In the genomic region with DNA sequence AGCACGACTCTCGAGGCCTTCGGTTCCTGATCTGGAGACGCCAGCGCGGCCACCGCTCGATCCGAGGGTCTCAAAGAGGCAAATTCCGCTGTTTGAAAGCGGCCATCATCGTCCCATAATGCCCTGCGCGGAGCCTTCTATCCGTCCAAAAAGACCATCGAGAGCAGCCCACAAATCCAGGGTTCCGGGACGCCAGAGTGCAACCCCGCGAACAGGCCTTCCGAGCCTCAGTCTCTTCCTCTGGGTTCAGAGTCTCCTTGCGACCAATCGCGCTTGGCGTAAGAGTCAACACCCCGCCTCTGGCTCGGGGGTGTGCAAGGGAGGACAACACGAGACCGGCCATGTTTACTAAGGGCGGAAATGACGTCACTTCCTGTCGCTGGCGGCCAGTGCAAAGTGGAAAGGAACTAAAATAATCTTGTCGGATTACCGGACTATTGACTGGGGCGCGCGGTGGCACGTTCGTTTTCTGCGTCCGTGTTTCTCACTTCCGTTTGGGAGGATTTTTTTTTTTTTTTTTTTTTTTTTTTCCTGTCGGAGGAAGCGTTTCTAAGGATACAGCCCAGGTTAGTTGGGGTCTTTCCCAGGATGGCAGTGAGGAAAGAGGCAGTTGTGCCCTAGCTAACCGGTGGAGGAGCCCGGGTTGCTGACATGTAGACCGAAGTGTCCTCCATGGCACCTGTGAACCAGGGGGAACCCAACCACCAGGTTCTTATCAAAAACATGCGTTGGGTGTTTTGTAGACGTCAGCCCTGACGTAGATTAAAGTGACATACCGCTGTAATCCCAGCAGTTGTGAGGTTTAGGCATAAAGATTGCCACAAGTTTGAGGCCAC, we compare ENCODE assay signal across 7 mouse cellular contexts. TPM values are rescaled to one million over a fixed set of nuclear protein-coding genes. Genes with fewer than 3 reads are reported as not detected.
DNase-seq lines count a peak whose midpoint lies in the region; ATAC-seq and TF ChIP-seq lines count a peak whose summit lies in the region.

A gene (minus strand): TSS at position 364 of the 836 bp plus-strand sequence.
A gene (plus strand): TSS at position 395 of the 836 bp plus-strand sequence.

- H3K4me2 ChIP-seq in intestine, postnatal 0 days (replicated peaks; ENCODE audit: low read depth): peak within 1 kb of the TSS; percentile 76
- H3K4me2 ChIP-seq in midbrain, embryonic 12.5 days (replicated peaks): peak within 1 kb of the TSS; percentile 81

- peak within 1 kb of the TSS; percentile 95 for H3K9ac ChIP-seq in intestine, postnatal 0 days (ENCODE audit: low read depth, low read length)
- H3K9ac ChIP-seq in midbrain, embryonic 12.5 days (replicated peaks): peak within 1 kb of the TSS; percentile 89

- no peaks in the 10 kb centered on the region for H3K27me3 ChIP-seq in embryonic facial prominence, embryonic 10.5 days (replicated peaks; ENCODE audit: low read depth, poor library complexity, severe bottlenecking)
- no peaks in the 10 kb centered on the region for H3K27me3 ChIP-seq in intestine, postnatal 0 days (replicated peaks; ENCODE audit: control insufficient read depth, insufficient read depth, low read length)
- H3K27me3 ChIP-seq in midbrain, embryonic 12.5 days: no peaks in the 10 kb centered on the region
- no peaks in the 10 kb centered on the region for H3K27me3 ChIP-seq in small intestine, adult 2 months (ENCODE audit: control insufficient read depth, insufficient read depth, low read length)

- TF ChIP-seq CTCF in intestine, postnatal 0 days (IDR thresholded peaks at IDR 0.05; ENCODE audit: low read depth): no peak
- no peak for TF ChIP-seq CTCF in small intestine, adult 2 months (IDR thresholded peaks at IDR 0.05; ENCODE audit: extremely low read depth, insufficient read length, insufficient replicate concordance, low read depth, low read length)

- no peaks in the 10 kb centered on the region for H3K9me3 ChIP-seq in embryonic facial prominence, embryonic 10.5 days
- no peaks in the 10 kb centered on the region for H3K9me3 ChIP-seq in intestine, postnatal 0 days (ENCODE audit: control insufficient read depth)
- no peaks in the 10 kb centered on the region for H3K9me3 ChIP-seq in midbrain, embryonic 12.5 days

- H3K27ac ChIP-seq in embryonic facial prominence, embryonic 10.5 days (replicated peaks): peak within 1 kb of the TSS; percentile 92
- H3K27ac ChIP-seq in intestine, postnatal 0 days (ENCODE audit: low read depth, low read length): peak within 1 kb of the TSS; percentile 95
- peak within 1 kb of the TSS; percentile 90 for H3K27ac ChIP-seq in midbrain, embryonic 12.5 days (replicated peaks)
- H3K27ac ChIP-seq in small intestine, adult 2 months (ENCODE audit: insufficient read depth, low read depth, low read length): peak within 1 kb of the TSS; percentile 89

- DNase-seq in adrenal gland, postnatal 10 days: peak; percentile 99
- DNase-seq in embryonic facial prominence, embryonic 10.5 days (ENCODE audit: low spot score): peak; percentile 96
- DNase-seq in gonadal fat pad, adult 2 months (ENCODE audit: low read depth): peak; percentile 97
- peak; percentile 98 for DNase-seq in left cerebral cortex, postnatal 4 days

- H3K4me1 ChIP-seq in embryonic facial prominence, embryonic 10.5 days: peaks cover 20% of the 10 kb centered on the region
- H3K4me1 ChIP-seq in intestine, postnatal 0 days (replicated peaks; ENCODE audit: control insufficient read depth, insufficient read depth, low read length): peaks cover 6% of the 10 kb centered on the region; the same call in 1 of the 2 replicates
- peaks cover 18% of the 10 kb centered on the region for H3K4me1 ChIP-seq in midbrain, embryonic 12.5 days
- H3K4me1 ChIP-seq in small intestine, adult 2 months (ENCODE audit: control insufficient read depth, insufficient read depth, insufficient read length, low read length): no peaks in the 10 kb centered on the region; the same call in 1 of the 2 replicates

- peak; percentile 100 for ATAC-seq in intestine, postnatal 0 days
- peak; percentile 99 for ATAC-seq in midbrain, embryonic 12.5 days (ENCODE audit: low FRiP score, low read depth)

- peak within 1 kb of the TSS; percentile 88 for H3K4me3 ChIP-seq in embryonic facial prominence, embryonic 10.5 days
- H3K4me3 ChIP-seq in intestine, postnatal 0 days (ENCODE audit: low read depth, low read length): peak within 1 kb of the TSS; percentile 78
- peak within 1 kb of the TSS; percentile 87 for H3K4me3 ChIP-seq in midbrain, embryonic 12.5 days
- H3K4me3 ChIP-seq in small intestine, adult 2 months (ENCODE audit: low read depth, low read length): peak within 1 kb of the TSS; percentile 90

- H3K36me3 ChIP-seq in embryonic facial prominence, embryonic 10.5 days (replicated peaks): peaks cover 41% of the 10 kb centered on the region
- peaks cover 29% of the 10 kb centered on the region for H3K36me3 ChIP-seq in intestine, postnatal 0 days (ENCODE audit: control insufficient read depth, insufficient read depth)
- peaks cover 34% of the 10 kb centered on the region for H3K36me3 ChIP-seq in midbrain, embryonic 12.5 days
- peaks cover 28% of the 10 kb centered on the region for H3K36me3 ChIP-seq in small intestine, adult 2 months (ENCODE audit: control insufficient read depth, insufficient read depth, low read length)

- under 1% methylated on average over 52 of the region's 52 CpGs for WGBS in embryonic facial prominence, embryonic 10.5 days
- under 1% methylated on average over 52 of the region's 52 CpGs for WGBS in intestine, postnatal 0 days
- WGBS in midbrain, embryonic 12.5 days: under 1% methylated on average over 52 of the region's 52 CpGs
- WGBS in small intestine, adult 2 months: under 1% methylated on average over 52 of the region's 52 CpGs

- TF ChIP-seq POLR2A in small intestine, adult 2 months (IDR thresholded peaks at IDR 0.05; ENCODE audit: low read depth, low read length): peak; percentile 34; the same call in 1 of the 2 replicates

- intact Hi-C loops in left cerebral cortex, postnatal 4 days (cut with DNase I): no loop called here

RNA-seq across cellular contexts. Expression of the first gene that starts in this region (rescaled TPM):
- 10 to 100 TPM; 21.7 to 23.7 TPM for total RNA-seq in adrenal gland, postnatal 10 days (2021)
- 40.2 and 41.7 TPM in 2 replicates for polyA plus RNA-seq in embryonic facial prominence, embryonic 10.5 days (2016; fragmentation: Nextera tagmentation; extraction: Ambion mirVana)
- polyA plus RNA-seq in gonadal fat pad, adult 2 months (2012; rRNA removed): 14.0 and 16.7 TPM in 2 replicates
- polyA plus RNA-seq in intestine, postnatal 0 days (2015; fragmentation: Nextera tagmentation; extraction: Ambion mirVana): 7.8 and 8.9 TPM in 2 replicates
- total RNA-seq in left cerebral cortex, postnatal 4 days (2021): 10 to 100 TPM; 25.9 to 26.6 TPM
- polyA plus RNA-seq in midbrain, embryonic 12.5 days (2016; fragmentation: Nextera tagmentation; extraction: Ambion mirVana): 30.3 and 32.4 TPM in 2 replicates
- polyA plus RNA-seq in small intestine, adult 2 months (2012; rRNA removed): 10.2 and 22.1 TPM in 2 replicates

RNA-seq across cellular contexts. Expression of the second gene that starts in this region (rescaled TPM):
- 10 to 100 TPM; 10.5 to 11.8 TPM for total RNA-seq in adrenal gland, postnatal 10 days (2021)
- polyA plus RNA-seq in embryonic facial prominence, embryonic 10.5 days (2016; fragmentation: Nextera tagmentation; extraction: Ambion mirVana): 28.3 and 29.2 TPM in 2 replicates
- 7.0 and 8.0 TPM in 2 replicates for polyA plus RNA-seq in gonadal fat pad, adult 2 months (2012; rRNA removed)
- polyA plus RNA-seq in intestine, postnatal 0 days (2015; fragmentation: Nextera tagmentation; extraction: Ambion mirVana): 13.9 and 17.0 TPM in 2 replicates
- total RNA-seq in left cerebral cortex, postnatal 4 days (2021): 1 to 10 TPM; 8.7 to 9.2 TPM
- polyA plus RNA-seq in midbrain, embryonic 12.5 days (2016; fragmentation: Nextera tagmentation; extraction: Ambion mirVana): 26.9 and 27.1 TPM in 2 replicates
- 2.4 and 3.5 TPM in 2 replicates for polyA plus RNA-seq in small intestine, adult 2 months (2012; rRNA removed)

Comparison
In these comparisons a context has a peak if more than half of its experiments do, and no peak if none do; other contexts are left out.
1. Peak in every context shown above with its lines: DNase-seq, ATAC-seq, H3K4me3 ChIP-seq and H3K27ac ChIP-seq.